Mouse (Mus musculus) CH12.LX (cell line): ENCODE data around the gene Psmb6. TPM values are rescaled to one million over a fixed set of nuclear protein-coding genes. Genes with fewer than 3 reads are reported as not detected.

Experiments used
- DNase-seq: peaks from one replicate; pipeline ENCODE4 v3.0.0-alpha.2; 2013; ENCODE audit errors: extremely low read depth
- H3K27ac ChIP-seq: 2 replicates; pipeline ENCODE4 v1.5.1; 2012; ENCODE audit warnings: low read depth, mild to moderate bottlenecking, control low read depth, moderate library complexity; ENCODE audit not compliant: insufficient read depth
- H3K27me3 ChIP-seq: replicated peaks from 2 replicates; pipeline ENCODE3; 2012; ENCODE audit warnings: inconsistent platforms
- H3K36me3 ChIP-seq, 2 experiments: replicated peaks in 1 of 2; 2 replicates each; pipeline versions ENCODE3 to v1.6.1; 2012; ENCODE audit warnings: inconsistent platforms in 1 of 2, low read length in 1 of 2, mild to moderate bottlenecking in 1 of 2, mixed read lengths in 1 of 2, moderate library complexity in 1 of 2; ENCODE audit not compliant: control insufficient read depth in 1 of 2, insufficient read depth in 1 of 2
- H3K4me1 ChIP-seq, 2 experiments: 2 replicates each; pipeline ENCODE4 v1.6.1; 2012; ENCODE audit warnings: inconsistent platforms in 1 of 2, moderate library complexity in 1 of 2; ENCODE audit not compliant: insufficient read depth in 2 of 2, control insufficient read depth in 1 of 2
- H3K4me2 ChIP-seq: 2 replicates; pipeline ENCODE4 v1.6.1; 2012; ENCODE audit warnings: low read depth, mild to moderate bottlenecking, control low read depth; ENCODE audit not compliant: poor library complexity, insufficient read depth, severe bottlenecking
- H3K4me3 ChIP-seq, 3 experiments: fragments of 150-350 bp in 1 of 3; sonication (generic) in 1 of 3; replicated peaks in 1 of 3; 2 replicates each; pipeline versions ENCODE3 to v1.5.1; 2011 to 2012; ENCODE audit warnings: low read depth in 2 of 3, low read length in 2 of 3, mild to moderate bottlenecking in 2 of 3, moderate library complexity in 2 of 3, control low read depth in 1 of 3, improper control_type of control experiment in 1 of 3, inconsistent platforms in 1 of 3, mixed read lengths in 1 of 3; ENCODE audit not compliant: poor library complexity in 1 of 3
- H3K79me2 ChIP-seq: replicated peaks from 2 replicates; pipeline ENCODE4 v1.6.1; 2012; ENCODE audit warnings: mild to moderate bottlenecking, moderate library complexity; ENCODE audit not compliant: control insufficient read depth, poor library complexity, insufficient read depth, severe bottlenecking; ENCODE audit errors: extremely low read depth
- H3K9ac ChIP-seq: 2 replicates; pipeline ENCODE4 v1.6.1; 2012; ENCODE audit warnings: low read depth, mild to moderate bottlenecking, control low read depth, moderate library complexity; ENCODE audit not compliant: insufficient read depth
- H3K9me3 ChIP-seq: replicated peaks from 2 replicates; pipeline ENCODE3; 2012; ENCODE audit warnings: low read length, inconsistent platforms, mixed read lengths
- BHLHE40 ChIP-seq: IDR thresholded peaks from 2 replicates; pipeline ENCODE4 v1.6.1; 2011; ENCODE audit warnings: mild to moderate bottlenecking, low read depth, low read length, improper control_type of control experiment
- CHD1 ChIP-seq: IDR thresholded peaks from 2 replicates; pipeline ENCODE4 v1.6.1; 2012; ENCODE audit warnings: low read depth, low read length, improper control_type of control experiment, inconsistent platforms
- CTCF ChIP-seq, 2 experiments: IDR thresholded peaks in 1 of 2; conservative IDR thresholded peaks in 1 of 2; 2 replicates each; pipeline ENCODE4 v1.5.1; 2011 to 2012; ENCODE audit warnings: low read depth in 2 of 2, low read length in 2 of 2, improper control_type of control experiment in 1 of 2, inconsistent platforms in 1 of 2, mild to moderate bottlenecking in 1 of 2, moderate library complexity in 1 of 2
- ETS1 ChIP-seq: conservative IDR thresholded peaks from 2 replicates; pipeline ENCODE4 v1.6.1; 2012; ENCODE audit warnings: low read depth, mild to moderate bottlenecking, inconsistent platforms, low read length, improper control_type of control experiment, moderate library complexity
- GABPA ChIP-seq: IDR thresholded peaks from 2 replicates; pipeline ENCODE4 v1.6.1; 2012; ENCODE audit warnings: low read depth, low read length, improper control_type of control experiment, inconsistent platforms; ENCODE audit not compliant: insufficient replicate concordance
- KAT2A ChIP-seq: IDR thresholded peaks from 2 replicates; pipeline ENCODE4 v1.6.1; 2012; ENCODE audit warnings: low read length, improper control_type of control experiment, inconsistent platforms; ENCODE audit not compliant: insufficient replicate concordance
- MAX ChIP-seq: IDR thresholded peaks from 2 replicates; pipeline ENCODE4 v1.6.1; 2011; ENCODE audit warnings: low read length, improper control_type of control experiment
- MEF2A ChIP-seq: IDR thresholded peaks from 2 replicates; pipeline ENCODE4 v1.6.1; 2014; ENCODE audit warnings: low read depth, mild to moderate bottlenecking, inconsistent platforms, low read length, improper control_type of control experiment, borderline replicate concordance
- MXI1 ChIP-seq: IDR thresholded peaks from 2 replicates; pipeline ENCODE4 v1.6.1; 2011; ENCODE audit warnings: mild to moderate bottlenecking, low read depth, low read length, improper control_type of control experiment
- MYC ChIP-seq: IDR thresholded peaks from 2 replicates; pipeline ENCODE4 v1.6.1; 2011; ENCODE audit warnings: low read depth, mild to moderate bottlenecking, improper control_type of control experiment, low read length
- NRF1 ChIP-seq: IDR thresholded peaks from 2 replicates; pipeline ENCODE4 v1.6.1; 2014; ENCODE audit warnings: low read depth, mild to moderate bottlenecking, inconsistent platforms, low read length, improper control_type of control experiment, moderate library complexity
- POLR2A ChIP-seq: IDR thresholded peaks from 2 replicates; pipeline ENCODE4 v1.6.1; 2011; ENCODE audit warnings: low read depth, mild to moderate bottlenecking, improper control_type of control experiment, low read length
- RCOR1 ChIP-seq: conservative IDR thresholded peaks from 2 replicates; pipeline ENCODE4 v1.6.1; 2012; ENCODE audit warnings: low read depth, mild to moderate bottlenecking, inconsistent platforms, low read length, improper control_type of control experiment
- SMC3 ChIP-seq: IDR thresholded peaks from 2 replicates; pipeline ENCODE4 v1.6.1; 2011; ENCODE audit warnings: low read depth, low read length, improper control_type of control experiment
- TBP ChIP-seq: conservative IDR thresholded peaks from 2 replicates; pipeline ENCODE4 v1.6.1; 2011; ENCODE audit warnings: low read depth, low read length, improper control_type of control experiment
- ZNF384 ChIP-seq: IDR thresholded peaks from 2 replicates; pipeline ENCODE4 v1.6.1; 2012; ENCODE audit warnings: low read depth, low read length, improper control_type of control experiment, inconsistent platforms
- dilution Hi-C: fragments of 300-500 bp; cut with MboI; formaldehyde crosslinking; loops from 2 replicates; pipeline ENCODE4 v1.14.3; 2020; ENCODE audit warnings: low sequenced_read_pairs; ENCODE audit not compliant: extremely low pct_unique_long_range_greater_than_20kb, extremely low pct_ligation_motif_present
- in situ Hi-C: fragments of 300-500 bp; cut with MboI; formaldehyde crosslinking; loops from 3 replicates; pipeline ENCODE4 v1.14.3; 2019; ENCODE audit warnings: low sequenced_read_pairs, low pct_ligation_motif_present, low pct_unique_long_range_greater_than_20kb, mixed read lengths
- polyA plus RNA-seq: library from polyadenylated mRNA; unstranded; fragments of >175 nt; gene quantifications from 2 replicates; pipeline ENCODE4 v1.2.1, GENCODE M21; 2012; ENCODE audit warnings: low read depth; ENCODE audit not compliant: insufficient read length
- total RNA-seq, 2 experiments: library from RNA; depleted of rRNA; stranded (reverse); fragments of 300-350 nt in 1 of 2; fragments of >200 nt in 1 of 2; gene quantifications; 2 replicates each; pipeline ENCODE4 v1.2.3; 2012 to 2014

Psmb6 gene
- total and polyA plus RNA-seq, 3 experiments, result 779 to 921 (median 831) TPM

GRCm38 (mm10) chr11:70513520-70513919 is 11.6 kb upstream of the Psmb6 start:
- Histone ChIP-seq H3K36me3 (no peaks in the 10 kb centered on the region), H3K4me2 (peak overlapping the region; percentile 70), H3K27ac (peak overlapping the region; percentile 79), H3K4me3 (peak overlapping the region; percentile 4 to 22 (median 22)), H3K4me1 (peaks cover 20 to 62% of the 10 kb centered on the region in 2 experiments), H3K27me3 (no peaks in the 10 kb centered on the region), H3K9me3 (no peaks in the 10 kb centered on the region), H3K9ac (peak overlapping the region; percentile 56), H3K79me2 (no peaks in the 10 kb centered on the region)
- in situ Hi-C loops (no loop called here), dilution Hi-C loops (no loop called here)
- peak; percentile 85 for DNase-seq
- TF ChIP-seq POLR2A (peak; percentile 46; the same call in 1 of the 2 replicates), ETS1 (peak; percentile 89), MYC (0 out of 2 replicates have a peak, but pooled peaks have one; percentile 44), KAT2A (no peak), TBP (no peak), MXI1 (0 out of 2 replicates have a peak, but pooled peaks have one; percentile 29), CTCF (conservative IDR thresholded peaks at IDR 0.05 in 1 of 2, IDR thresholded peaks at IDR 0.05 in 1 of 2; ENCODE audit: low read depth in 2 of 2, low read length in 2 of 2) (peak in 1 of 2 experiments; percentile 39; a peak in 2 of 4 replicates), GABPA (no peak), CHD1 (0 out of 2 replicates have a peak, but pooled peaks have one; percentile 2), MAX (peak; percentile 50; the same call in 1 of the 2 replicates), NRF1 (0 out of 2 replicates have a peak, but pooled peaks have one; percentile 10), BHLHE40 (peak; percentile 70)

- dilution Hi-C loops, result no loop called here
- H3K79me2 ChIP-seq, result no peaks in the 10 kb centered on the region
- in situ Hi-C loops, result no loop called here
- H3K9me3 ChIP-seq, result no peaks in the 10 kb centered on the region
- H3K27me3 ChIP-seq, result no peaks in the 10 kb centered on the region
- peak within 1 kb of the TSS; percentile 79 for H3K27ac ChIP-seq
- peak within 1 kb of the TSS; percentile 70 for H3K4me2 ChIP-seq
- H3K9ac ChIP-seq, result peak within 1 kb of the TSS; percentile 56
- no peaks in the 10 kb centered on the region for H3K36me3 ChIP-seq
- H3K4me1 ChIP-seq, result peaks cover 20 to 57% of the 10 kb centered on the region in 2 experiments
- H3K4me3 ChIP-seq, result peak within 1 kb of the TSS in 2 of 3 experiments; percentile 4 to 22
- no peak for DNase-seq
- TF ChIP-seq GABPA (no peak), CTCF (conservative IDR thresholded peaks at IDR 0.05 in 1 of 2, IDR thresholded peaks at IDR 0.05 in 1 of 2; ENCODE audit: low read depth in 2 of 2, low read length in 2 of 2) (0 out of 4 replicates have a peak, but pooled peaks of 1 of the 2 experiments have one; percentile 19), RCOR1 (no peak), MEF2A (no peak), ZNF384 (no peak), SMC3 (no peak)
Measured at GRCm38 (mm10) chr11:70514288-70514687, 10.9 kb upstream of the Psmb6 start, which contains the start of gene Vmo1. TSS of gene Vmo1 (minus strand) at chr11:70514616.
